Mouse (Mus musculus) B cell, adult (primary cell): Measurements from ENCODE around the gene Tceal5. TPM values are rescaled to one million over a fixed set of nuclear protein-coding genes. Genes with fewer than 3 reads are reported as not detected.

Experiments
- total RNA-seq: library from RNA; stranded (reverse); gene quantifications from 4 replicates; pipeline ENCODE4 v1.2.4, GENCODE M21; 2023; ENCODE audit not compliant: inconsistent age

The Tceal5 gene
- total RNA-seq = not detected in 4 replicates

DNA sequence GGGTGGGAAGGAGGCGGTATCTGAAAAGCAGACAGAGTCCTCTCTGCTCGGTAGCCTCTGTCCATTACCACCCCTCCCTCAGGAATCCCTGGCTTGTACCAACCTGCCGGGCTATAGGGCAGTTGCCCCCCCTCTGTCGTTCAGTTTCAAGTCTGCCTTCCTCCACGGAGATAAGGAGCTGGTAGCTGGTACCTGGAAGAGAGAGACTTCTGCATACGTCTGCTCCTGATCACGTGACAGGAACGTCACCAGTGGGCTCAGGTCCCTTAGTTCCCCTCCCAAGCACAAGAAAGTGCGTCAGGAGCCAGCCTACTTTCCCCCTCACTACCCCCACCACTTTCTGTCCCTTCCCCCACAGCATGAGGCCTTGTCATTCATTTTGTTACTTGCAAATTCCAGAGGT lies at the start of gene Tceal5:
Tceal5 (minus strand) TSS at position 213 of the 403 bp plus-strand sequence.

DNA sequence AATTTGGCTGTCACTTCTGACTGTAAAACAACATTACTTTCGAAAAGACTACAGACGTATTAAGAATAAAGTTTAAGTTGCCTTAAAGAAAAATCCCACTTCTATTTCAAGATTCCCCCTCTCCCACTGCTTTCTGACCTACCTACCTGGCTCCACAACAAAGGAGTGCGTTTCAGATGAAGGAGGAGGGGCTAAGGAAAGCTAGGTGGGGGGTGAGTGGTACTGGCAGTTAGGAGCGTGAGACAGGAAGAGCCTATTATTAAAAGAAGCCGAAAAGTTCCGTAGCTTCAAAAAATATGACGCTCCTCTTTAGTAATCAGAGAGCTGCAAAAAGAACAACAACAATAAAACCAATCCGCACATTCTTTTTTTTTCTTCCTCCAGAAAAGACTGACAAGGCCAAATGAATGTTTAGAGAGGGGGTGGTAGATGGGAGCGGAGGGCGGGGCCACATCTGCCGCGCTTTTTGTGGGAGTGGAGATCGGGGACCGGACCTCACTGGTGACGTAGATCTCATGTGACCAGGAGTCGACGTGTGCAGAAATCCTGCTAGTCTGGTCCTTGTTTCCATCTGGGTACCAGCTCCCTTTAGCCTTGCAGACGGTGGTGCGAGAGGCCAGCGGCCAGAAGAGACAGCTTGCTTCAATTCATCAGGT lies 41.0 kb upstream of the Tceal5 start, which contains the start of gene Tceal9:
Tceal9 (plus strand) TSS at position 506 of the 656 bp plus-strand sequence.

DNA sequence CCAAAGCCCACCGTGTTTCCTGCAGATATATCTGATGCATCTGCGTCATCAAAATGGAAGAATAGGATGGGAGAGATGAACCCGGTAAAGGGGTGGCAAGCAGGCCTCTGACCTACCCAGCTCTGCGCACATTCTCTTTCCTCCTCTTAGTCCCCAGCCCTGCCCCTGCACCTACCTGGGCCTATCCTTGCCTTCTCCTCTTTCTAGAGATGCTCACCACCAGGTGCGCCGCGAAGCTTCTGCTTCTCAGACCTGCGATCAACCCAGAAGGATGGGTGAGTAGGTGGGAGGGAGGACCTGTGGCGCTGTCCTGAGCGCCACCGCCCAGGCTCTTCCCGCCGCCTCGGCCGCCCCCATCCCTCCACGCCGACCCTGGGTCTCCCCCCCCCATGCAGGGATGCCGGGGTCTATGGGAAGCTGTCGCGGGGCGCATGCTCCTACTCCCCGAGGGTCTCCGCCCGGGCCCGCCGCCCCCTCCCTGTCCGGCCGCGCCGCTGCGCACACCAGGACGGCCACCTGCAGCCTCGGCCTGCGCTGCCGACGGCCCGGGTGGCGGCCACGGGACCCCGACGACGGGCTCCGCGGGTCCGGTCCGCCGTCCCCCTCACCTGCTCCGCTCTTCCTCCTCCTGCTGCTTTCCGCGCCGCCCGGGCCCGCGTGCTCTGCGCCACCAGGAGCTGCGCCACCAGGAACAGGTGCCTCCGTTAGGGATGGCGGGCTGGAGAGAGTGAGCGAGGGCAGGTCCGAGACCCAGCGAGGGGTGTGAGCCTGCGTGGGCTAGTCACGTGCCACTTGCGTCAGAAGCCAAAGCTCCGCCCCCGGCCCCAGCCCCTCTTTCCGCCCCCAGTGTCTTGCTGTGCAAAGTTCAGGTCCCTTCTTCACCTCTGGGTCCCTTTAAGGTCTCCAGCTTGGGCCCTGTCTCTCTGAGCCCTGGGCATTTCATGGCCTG lies 11.3 kb upstream of the Tceal5 start, which contains the start of the genes Tceal7 and Bex1:
Tceal7 (plus strand) TSS at position 51 of the 949 bp plus-strand sequence.
Bex1 (minus strand) TSS at position 785 of the 949 bp plus-strand sequence.

DNA sequence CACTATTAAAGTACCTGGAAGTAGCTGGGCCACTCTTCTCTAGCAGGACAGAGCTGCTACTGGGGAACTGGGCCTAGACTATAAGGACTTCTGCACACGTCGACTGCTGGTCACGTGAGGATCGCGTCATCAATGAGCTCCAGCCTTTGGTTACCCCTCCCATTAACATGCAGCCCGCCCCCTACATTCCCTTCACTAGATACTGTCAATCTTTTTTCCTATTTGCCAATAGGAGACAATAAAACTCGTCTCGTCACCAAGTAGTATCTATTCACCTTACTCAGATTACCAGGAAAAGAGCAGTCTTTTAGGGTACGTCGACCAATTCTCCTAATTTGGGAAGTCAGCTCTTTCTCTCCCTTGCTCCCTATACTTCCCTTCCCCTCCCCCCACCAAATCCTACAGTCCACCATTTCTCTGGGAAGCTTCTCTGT lies 31.5 kb downstream of the Tceal5 start, which contains the start of gene Tceal8:
Tceal8 (minus strand) TSS at position 225 of the 434 bp plus-strand sequence.

Other genes with a start within 250 kb of the Tceal5 start
- 0.33 to 0.64 TPM in 2 of 4 replicates, not detected in the others for gene Arxes2, start 210.1 kb downstream of the Tceal5 start, total RNA-seq
- 0.45 TPM in 1 of 4 replicates, not detected in the others for gene Arxes1, start 170.5 kb downstream of the Tceal5 start, total RNA-seq
- gene Bex2, start 135.6 kb downstream of the Tceal5 start, total RNA-seq = 0.60 to 0.64 TPM in 2 of 4 replicates, not detected in the others
- gene Nxf3, start 118.6 kb downstream of the Tceal5 start, total RNA-seq = not detected in 4 replicates
- gene Bex4, start 64.9 kb downstream of the Tceal5 start, total RNA-seq = 1.5 TPM in 1 of 4 replicates, not detected in the others
- 1.2 to 2.7 TPM (median 1.6 TPM) in 3 of 4 replicates, not detected in the other for gene Tceal8, start 31.5 kb downstream of the Tceal5 start, total RNA-seq
- not detected in 4 replicates for gene Tceal7, start 10.9 kb upstream of the Tceal5 start, total RNA-seq
- gene Bex1, start 11.6 kb upstream of the Tceal5 start, total RNA-seq = 1.6 to 3.0 TPM (median 2.5 TPM) in 4 replicates
- gene Tceal9, start 41.2 kb upstream of the Tceal5 start, total RNA-seq = 65.9 to 82.3 TPM (median 72.4 TPM) in 4 replicates
- 80.9 to 94.1 TPM (median 89.0 TPM) in 4 replicates for gene Bex3, start 66.4 kb upstream of the Tceal5 start, total RNA-seq